Mouse (Mus musculus): ENCODE results near the gene Gabbr2. TPM values are rescaled to one million over a fixed set of nuclear protein-coding genes. Genes with fewer than 3 reads are reported as not detected.

The Gabbr2 gene
- total RNA-seq, 2 experiments from 2014 or later, result 0.25 to 0.34 TPM

DNA sequence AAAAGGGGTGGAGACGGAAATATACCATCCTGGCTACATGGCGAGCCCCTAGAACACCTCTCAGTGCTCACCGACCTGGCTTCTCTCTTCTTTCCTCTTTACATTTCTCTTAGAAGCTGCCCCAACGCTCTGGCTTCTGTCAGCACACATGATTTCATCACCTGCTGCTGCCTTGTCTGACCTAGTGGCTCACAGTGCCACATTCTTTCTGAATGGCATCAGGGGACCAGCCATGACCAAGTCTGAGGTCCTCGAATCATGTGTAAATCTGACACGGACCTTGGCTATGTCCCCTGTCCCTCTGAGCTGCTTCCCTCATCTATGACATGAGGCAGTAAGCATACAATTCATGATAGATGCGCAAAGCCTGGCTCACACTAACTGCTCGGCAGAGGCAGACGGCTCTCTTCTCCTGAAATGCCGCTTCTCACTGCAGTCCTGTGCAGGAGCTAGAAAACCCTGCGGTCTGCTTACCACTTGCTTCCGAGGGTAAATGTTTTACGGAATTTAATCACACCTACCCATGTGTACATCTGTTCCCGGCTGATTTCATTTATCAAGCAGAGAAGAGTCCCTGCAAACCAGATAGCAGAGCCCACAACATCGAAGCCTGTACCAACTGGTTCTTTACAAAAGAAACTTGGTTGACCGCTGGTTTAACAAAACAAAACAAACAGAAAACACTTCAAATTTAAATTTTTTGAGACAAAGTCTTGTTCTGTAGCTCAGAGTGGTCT is 270.7 kb downstream of the Gabbr2 start:
- DNase-seq (ENCODE audit: low spot score in 2 of 2), result no peak

DNA sequence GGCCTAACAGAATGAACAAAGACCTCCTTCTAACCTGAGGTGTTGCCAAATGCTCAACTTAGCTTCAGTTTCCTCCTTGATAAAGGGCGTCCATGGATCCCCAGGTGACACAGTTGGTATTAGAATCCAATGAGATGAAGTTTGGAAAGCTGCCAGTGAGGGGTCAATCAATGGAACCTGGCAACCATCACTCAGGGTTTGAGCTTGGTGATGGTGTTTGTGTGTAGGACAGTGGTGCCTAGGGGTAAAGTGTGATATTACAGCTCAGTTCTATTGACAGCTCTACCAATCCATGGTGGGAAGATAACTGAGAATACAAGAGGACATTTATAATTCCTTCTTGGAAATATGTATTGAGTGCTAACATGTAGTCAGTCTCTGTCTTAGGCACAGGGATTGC is 271.6 kb downstream of the Gabbr2 start:
- no peak for DNase-seq (ENCODE audit: low spot score in 2 of 2)

DNA sequence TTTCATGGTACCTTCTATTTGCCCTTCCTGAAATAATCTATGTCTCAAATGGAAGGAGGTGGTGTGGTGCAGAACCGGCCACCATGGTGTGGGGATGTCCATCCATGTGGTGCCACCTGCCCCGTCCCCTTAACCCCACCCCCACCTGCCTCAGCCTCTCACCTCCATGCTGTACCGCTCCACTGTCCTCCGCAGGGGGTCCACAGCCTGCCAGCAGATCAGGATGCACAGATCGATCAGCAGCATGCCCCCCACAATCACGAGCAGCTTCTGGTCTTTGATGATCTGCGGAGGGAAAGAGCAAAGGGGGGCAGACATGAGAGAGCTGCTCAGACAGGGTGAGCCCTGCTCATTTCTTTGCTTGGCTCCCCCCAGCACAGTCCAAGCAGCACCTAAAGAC is 273.0 kb downstream of the Gabbr2 start:
- DNase-seq (ENCODE audit: low spot score in 2 of 2), result no peak

DNA sequence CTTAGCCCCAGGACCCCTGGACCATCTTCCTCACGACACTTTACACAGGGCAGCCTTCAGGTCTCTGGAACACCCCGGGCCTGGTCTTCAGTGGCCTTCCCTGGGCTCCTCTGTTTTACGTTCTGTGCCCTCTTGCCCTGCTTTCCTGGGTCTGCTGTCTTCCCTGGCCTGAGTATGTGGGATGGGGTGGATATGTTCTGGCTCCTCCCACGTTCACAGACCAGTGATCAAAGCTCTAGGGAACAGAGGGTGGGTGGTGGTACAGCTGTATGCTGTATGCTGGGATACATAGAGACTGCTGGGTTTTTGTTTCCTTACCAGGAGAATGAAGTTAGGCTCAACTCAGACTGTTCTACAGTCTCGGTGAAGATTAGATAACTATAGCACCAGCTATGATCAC is 274.5 kb downstream of the Gabbr2 start:
- DNase-seq (ENCODE audit: low spot score in 2 of 2), result no peak

DNA sequence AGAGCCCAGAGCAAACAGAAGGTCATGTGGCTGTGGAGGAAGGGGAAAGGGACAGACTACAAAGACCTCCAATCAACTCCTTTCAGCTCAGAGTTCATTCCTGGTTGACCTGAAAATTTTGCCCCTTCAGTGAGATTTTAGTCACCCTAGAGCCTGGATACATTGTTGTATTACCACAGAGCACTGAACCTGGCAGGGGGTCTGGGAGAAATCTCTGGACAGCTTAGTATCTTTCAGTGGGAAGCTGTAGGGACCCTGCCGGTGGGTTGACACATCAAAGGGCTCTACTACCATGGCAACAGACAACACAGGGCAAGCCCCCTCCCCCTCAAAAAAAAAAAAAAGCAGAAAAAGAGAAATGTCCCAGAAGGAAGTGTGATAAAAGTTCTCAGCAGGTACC is 275.3 kb downstream of the Gabbr2 start:
- no peak for DNase-seq (ENCODE audit: low spot score in 2 of 2)

DNA sequence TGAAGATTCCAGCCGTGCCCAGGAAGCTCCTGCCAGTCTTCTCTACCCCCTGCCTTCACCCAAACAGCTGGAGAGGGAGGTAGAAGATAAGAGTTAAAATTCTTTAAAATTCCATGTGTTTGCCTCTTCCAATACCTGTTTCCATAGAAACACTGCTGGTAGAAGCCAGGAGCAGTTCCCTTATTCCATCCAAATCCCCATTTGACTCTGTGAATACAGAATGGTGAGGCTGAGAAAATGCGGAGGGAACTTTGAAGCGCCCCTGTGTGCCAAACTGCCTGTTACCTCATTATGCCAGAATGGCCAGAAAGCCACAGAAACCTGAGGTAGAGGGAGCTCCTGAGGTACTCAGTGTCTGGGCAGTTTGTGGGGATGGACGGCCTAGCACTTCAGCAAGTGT is 281.1 kb downstream of the Gabbr2 start:
- DNase-seq (ENCODE audit: low spot score in 2 of 2), result no peak

DNA sequence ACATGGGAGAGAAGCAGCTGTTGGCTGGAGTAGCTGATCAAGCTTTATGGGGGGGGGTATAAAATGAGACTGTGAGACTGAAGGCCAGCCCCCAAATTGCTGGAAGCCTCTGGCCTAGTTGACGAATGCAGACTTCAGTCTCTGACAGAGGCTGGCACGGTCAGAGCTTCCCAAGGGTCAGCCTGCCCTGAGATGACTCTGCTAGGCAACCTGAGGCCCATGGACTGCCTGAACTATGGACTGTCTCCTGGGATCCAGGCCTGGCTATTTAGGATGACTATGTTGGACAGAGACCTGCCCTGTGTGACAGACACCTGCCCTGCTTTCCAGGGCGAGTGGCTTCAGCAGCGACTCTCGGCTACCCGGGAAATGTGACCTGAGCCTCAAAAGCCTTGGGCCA is 281.7 kb downstream of the Gabbr2 start:
- no peak for DNase-seq (ENCODE audit: low spot score in 2 of 2)

DNA sequence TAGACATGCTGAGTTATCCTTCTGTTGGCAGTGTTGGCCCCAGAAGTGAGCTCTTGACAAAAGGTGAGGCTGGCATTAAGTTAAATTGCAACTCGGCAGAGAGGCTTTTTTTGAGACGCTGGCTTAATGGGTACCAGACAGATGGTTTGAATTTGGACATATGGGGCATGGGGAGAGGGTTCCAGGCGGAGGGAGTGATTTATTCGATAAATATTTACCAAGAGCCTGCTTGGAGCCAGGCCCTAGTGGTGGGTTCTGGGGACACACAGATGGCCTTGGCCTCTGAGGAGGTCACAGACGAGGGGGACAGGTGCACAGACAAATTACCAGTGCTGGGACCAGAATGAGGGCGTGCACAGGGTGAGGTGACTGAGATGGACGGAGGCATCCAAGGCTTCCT is 282.2 kb downstream of the Gabbr2 start:
- no peak for DNase-seq (ENCODE audit: low spot score in 2 of 2)

DNA sequence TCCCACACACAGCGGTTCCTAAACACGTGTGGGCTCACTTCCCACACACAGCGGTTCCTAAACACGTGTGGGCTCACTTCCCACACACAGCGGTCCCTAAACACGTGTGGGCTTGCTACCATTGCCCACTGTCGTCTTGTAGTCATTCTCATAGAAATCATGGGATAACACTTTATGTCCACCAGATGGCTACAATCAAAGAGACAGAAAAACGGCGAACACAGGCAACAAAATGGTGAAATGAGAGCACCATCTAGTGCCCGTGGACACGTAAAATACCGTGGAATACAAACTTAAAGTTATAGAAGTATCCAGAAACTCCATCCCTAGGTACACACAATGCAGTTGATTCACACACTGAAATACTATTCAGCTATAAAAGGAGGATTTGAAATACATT is 285.9 kb downstream of the Gabbr2 start:
- DNase-seq (ENCODE audit: low spot score in 2 of 2), result no peak

DNA sequence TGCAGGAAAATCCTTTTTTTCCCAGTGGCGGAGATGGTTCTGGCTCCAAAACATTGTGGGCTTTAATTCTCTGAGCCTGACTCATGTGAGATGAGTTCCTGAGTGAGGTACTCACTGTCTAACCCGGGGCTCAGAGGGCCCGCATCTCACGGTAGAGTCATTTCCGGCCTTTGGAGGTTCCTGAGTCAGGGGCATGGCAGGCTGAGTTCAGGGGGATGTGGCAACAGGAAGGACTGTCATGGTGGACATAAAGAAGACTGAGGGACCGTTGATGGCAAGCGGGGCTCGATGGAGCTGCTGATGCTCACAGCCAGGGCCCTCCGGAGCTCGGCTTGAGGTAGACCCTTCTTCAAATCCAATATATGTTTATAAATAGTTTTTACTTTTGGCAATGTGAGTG is 288.5 kb downstream of the Gabbr2 start:
- DNase-seq (ENCODE audit: low spot score in 2 of 2), result no peak

DNA sequence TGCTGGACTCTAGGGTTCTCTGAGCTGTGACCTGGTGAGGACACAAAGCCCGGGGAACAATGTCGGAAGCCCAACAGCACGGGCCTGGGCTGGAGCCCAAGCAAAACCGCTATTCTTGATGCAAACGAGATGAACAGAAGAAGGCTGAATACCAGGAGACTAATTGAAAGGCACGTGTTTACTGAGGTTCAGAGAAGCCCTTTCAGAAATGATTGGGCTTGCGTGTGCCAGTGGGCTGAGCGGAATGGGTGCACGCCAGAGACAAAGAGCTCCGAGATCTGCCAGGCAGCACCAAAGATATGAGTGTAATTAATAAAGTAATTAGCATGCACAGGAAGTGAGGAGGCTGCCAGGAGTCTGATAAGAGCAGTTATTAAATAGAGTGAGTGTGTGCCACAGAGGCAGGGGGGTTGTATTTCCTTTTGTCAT is 291.4 kb downstream of the Gabbr2 start:
- DNase-seq (ENCODE audit: low spot score in 2 of 2), result no peak

DNA sequence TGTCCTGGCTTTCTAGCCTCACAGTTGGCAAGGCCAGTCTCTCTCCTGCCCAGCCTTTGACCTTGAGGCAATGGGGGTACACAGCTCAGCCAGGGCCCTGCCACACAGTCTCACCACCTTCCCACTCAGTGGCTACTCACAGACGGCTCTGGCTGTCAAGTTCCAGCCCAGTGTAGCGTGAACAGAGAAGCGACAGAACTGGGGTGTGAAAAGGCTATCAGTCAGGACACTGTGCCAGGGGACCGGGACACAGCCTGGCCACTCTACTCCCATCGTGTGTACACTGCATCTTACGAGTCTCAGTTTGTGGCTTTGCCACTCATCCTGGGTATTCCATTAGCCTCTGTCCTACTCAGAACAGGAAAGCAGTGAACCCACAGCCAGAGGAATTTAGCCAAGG is 295.2 kb downstream of the Gabbr2 start:
- DNase-seq (ENCODE audit: low spot score in 2 of 2), result no peak

DNA sequence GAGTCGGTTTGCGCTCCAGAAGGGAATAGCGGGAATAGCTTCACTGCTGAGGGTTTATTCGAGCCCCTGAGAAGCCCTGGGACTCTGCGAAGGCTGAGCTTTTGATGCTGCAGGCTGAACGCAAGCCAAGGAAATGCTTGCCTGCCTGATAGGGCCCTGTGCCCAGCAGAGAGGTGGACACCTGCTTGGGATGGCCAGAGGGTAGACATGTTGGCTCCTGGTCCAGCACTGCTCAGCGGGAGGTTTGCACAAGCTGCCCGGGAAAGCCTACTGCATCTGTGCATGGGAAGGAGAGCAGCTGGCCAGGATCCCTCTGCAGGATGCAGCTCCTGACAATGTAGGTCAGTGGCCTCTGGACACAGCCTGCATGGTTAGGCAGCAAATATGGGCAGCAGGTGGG is 301.1 kb downstream of the Gabbr2 start:
- no peak for DNase-seq (ENCODE audit: low spot score in 2 of 2)

DNA sequence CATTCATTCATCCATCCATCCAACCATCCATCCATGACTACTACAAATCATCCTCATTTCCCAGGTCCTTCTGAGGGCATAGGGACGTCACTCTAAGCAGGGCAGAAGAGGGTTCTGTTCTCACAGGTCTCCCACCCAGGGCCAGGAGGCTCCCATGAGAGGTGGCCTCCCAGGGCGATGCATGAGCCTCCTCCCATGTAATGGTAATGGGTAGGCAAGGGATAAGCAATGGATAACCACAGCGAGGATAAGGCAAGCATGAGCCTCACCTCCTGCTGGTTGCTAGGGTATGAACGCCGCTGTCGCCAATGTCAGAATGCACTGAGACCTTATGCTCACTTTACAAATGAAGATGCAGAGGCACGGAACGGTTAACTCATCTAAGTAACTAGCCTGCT is 301.7 kb downstream of the Gabbr2 start:
- no peak for DNase-seq (ENCODE audit: low spot score in 2 of 2)

DNA sequence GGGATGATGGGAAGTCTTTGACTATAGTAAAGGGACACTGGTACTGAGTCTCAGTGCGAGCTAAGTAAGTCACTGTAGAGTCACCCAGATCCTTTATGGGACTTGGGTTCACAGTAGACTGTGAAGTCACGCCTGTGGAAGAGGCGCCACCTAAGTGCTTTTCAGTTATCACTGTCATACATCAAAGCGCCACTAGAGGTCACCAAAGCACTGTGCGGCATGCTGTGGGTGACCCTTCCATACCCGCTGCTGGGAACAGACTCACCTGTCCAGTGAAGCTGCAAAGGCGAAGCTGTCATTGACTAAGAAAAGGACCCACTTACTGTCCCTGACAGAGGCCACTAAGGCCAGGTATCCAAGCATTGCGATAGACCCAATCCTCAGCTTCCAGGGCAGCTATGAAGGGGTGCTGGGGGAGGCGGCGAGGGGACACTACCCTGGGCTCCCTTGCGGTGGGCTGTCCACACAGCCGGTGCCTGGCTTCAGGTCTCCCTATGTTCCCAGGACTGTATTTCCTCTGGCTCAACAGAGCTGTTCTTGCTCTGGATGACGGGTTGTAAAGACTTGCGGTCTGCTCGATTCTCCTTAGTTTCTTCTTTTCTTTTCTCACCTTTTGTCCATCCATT is 302.2 kb downstream of the Gabbr2 start:
- DNase-seq (ENCODE audit: low spot score in 2 of 2), result peak; percentile 52 to 59

DNA sequence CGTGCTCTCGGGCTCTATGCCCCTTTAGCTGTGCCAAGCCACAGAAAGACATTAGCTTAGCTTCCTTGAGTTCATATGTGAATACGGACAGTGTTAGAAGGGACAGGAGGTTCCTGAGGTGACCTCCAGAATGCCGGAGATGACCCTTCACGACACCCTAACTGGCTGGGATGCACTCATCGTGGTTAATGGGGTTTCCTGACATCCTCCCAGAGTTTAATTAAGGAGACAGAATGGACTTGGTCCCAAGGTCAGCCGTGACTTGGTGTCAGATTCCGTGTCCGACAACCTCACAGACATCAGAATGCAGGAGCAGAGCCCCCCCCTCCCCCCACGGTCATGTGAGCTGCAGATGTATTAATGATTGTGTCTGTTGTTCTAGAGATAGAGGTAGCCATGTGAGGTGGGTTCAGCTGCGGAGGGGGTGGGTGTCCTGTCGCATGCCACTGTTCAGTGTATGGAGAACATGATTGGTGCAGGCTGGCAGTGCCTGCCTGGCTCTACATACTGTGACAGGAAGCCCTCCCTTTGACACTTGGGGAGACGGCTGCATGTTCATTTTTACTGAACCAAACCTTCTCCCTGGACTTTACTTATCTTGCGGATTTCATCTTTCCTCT is 303.4 kb downstream of the Gabbr2 start:
- DNase-seq (ENCODE audit: low spot score in 2 of 2), result no peak

DNA sequence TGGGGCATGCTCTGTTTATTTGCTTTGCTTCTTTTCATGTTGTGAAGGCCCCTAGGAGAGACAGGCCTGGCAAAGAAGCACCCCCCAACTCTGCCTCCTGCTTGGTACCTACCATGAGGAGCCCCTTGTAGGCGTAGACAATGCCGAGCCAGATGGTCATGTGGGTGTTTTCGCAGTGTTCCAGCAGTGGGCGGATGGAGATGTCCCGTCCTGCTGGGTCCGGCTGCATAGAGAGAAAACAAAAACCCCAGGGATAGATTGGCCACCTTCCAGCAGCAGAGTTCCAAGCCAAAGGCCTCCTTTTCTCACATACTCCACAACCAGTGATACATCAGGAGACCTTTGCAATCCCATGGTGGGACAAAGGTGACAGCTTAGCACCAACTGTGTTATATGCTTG is 307.5 kb downstream of the Gabbr2 start:
- peak in 1 of 2 experiments; percentile 25 for DNase-seq (ENCODE audit: low spot score in 2 of 2)

DNA sequence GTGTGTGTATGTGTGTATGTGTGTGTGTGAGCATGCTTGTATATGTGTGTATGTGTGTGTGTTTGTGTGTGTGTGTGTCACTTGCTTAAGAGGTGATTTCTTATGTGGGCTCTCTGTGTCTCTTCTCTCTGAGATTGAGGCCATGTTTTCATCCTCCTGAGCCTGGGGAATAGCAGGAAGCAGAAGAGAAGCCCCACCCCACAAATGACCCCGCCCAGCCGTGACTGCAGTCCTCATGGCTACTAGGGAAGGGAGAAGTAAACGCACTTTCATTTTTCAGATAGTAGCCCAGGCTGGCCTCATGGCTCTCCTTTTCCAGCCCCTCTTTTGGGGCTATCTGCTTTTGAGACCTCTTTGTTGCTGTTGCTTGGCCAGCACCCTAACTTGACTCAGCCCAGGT is 315.0 kb downstream of the Gabbr2 start:
- no peak for DNase-seq (ENCODE audit: low spot score in 2 of 2)

DNA sequence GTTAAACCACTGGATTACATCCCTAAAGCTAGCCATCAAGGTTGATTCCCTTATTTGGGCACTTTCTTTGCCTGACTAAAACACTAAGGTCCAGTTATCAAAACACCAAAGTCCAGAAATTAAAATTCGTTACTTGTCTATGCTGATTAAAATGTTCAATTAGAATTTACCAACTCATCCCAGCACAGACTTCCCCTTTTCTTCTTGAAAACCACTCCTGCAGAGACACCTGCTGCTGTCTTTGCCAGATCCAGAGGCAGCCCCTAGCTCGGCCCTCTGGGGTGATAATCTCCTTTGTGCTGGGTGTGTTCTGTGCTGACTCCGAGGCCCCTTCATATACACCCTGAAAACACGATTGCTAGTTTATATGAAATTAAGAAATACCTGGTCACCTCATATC is 315.7 kb downstream of the Gabbr2 start:
- no peak for DNase-seq (ENCODE audit: low spot score in 2 of 2)

DNA sequence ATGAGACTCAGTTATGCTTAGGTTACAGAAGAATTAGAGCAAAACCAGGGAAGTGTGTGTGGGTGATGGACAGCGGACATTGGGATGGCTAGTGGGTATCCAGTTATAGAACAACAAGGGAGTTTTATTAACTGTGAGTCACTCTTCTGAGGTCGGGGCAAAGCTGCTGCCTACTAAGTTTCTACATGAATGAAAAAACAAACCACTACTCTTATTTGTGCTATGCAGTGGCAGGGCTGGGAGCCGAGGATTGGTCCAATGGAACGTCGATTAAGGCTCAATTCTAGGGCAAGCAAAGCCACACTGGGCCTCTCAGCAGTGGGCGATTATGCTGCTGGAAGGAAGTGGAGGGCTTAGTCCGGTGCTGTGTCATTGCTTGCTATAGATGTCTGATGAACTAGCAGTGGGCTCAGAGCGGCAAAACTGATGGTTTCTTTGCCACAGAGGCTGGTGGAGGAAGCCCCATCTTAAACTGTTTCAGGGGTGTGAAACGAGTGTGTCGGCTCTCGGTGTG is 316.3 kb downstream of the Gabbr2 start:
- DNase-seq (ENCODE audit: low spot score in 2 of 2), result no peak

DNA sequence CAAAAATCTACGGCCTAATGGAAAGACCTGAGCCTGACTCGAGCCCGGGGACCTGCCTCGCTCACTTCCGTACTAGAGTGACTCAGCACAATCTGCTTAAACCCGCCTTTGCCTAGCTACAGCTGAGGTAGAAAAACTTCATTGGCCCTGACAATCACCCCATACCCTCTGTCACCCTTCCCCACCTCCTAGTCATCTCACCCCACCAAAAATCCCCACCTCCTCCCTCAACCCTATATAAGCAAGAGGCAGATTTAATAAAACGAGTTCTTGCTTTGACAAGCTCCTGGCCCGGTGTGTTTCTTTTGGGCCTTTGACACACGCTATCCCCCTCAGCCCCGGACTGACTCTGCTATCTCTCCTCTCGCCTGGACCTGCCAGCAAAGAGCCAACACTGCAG is 323.1 kb downstream of the Gabbr2 start:
- DNase-seq (ENCODE audit: low spot score in 2 of 2), result no peak

DNA sequence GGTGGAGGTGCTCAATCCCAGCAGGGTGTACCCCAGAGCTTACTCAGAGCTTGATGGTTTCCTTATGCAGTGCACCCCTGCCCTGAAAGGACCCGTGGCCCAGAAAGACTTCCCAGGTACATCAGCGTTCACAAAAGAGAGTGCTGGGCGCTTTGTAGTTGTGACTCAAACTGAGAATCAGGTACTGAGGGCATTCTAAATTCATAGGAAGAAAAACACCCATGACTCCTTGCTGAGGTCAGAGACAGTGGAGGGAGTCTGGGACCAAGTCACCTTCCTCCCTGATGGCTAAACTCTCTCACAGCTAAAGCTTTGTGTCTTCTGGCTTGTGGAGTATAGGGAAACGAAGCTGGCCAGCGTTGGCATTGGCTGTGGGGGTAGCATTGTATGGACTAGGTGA is 325.3 kb downstream of the Gabbr2 start:
- DNase-seq (ENCODE audit: low spot score in 2 of 2), result no peak

DNA sequence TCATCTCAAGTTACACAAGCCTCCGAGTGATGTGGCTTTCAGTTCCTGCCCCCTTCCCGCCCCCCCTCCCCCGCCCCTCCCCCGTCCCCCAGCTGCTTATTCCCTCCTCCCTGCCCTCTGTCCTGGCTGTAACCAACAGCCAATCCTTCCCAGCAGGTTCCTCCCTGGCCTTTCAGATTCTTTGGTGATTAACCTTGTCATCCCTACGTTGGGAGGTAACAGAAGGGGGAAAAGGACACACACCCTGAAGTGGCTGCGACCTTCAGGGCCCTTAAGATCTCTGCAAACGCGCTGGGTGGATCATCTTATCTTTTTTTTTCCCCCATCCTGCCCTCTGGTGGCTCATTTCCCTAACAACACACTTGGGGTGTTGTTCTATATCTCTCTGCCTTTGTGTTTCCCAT is 326.3 kb downstream of the Gabbr2 start:
- DNase-seq (ENCODE audit: low spot score in 2 of 2), result no peak

Measured in gastrocnemius, postnatal 4 days (tissue).